Mouse (Mus musculus) lung, postnatal 0 days (tissue): ENCODE measurements around the gene Slc18a2.

Experiments used
- CTCF ChIP-seq: IDR thresholded peaks from 2 replicates; pipeline ENCODE4 v1.5.1; 2016; ENCODE audit warnings: antibody characterized with exemption, mild to moderate bottlenecking
- EP300 ChIP-seq: IDR thresholded peaks from 2 replicates; pipeline ENCODE4 v1.6.1; 2016; ENCODE audit warnings: antibody characterized with exemption, mild to moderate bottlenecking, control low read depth

GRCm38 (mm10) chr19:59238630-59239029, 22.1 kb upstream of the Slc18a2 start:
- TF ChIP-seq CTCF (no peak), EP300 (no peak)
